Mouse (Mus musculus): ENCODE results near the gene Fndc8.

DNA sequence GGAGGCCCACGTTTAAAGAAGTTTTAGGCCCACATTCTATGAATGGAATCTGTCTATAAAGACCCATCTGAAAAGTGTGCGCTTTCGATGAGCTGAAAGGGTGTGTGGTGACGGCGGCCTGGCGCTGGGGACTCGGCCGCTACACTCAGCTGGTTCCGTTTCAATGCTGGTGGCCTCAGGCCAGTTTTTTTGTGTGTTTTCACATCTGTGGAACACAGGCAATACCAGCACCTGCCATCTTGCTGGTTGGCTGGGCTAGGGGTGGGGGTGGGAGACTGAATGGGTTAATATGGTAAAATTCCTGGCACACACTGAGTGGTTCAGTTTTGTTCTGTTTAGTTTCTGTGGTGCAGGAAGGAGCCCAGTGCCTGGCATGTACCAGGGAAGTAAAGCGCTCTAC, 35.9 kb upstream of the Fndc8 start:
- TF ChIP-seq CTCF (IDR thresholded peaks at IDR 0.05; ENCODE audit: borderline replicate concordance, control insufficient read depth, extremely low read depth, insufficient read depth, low read length, poor library complexity), result no peak
- no peak for TF ChIP-seq POLR2A (IDR thresholded peaks at IDR 0.05; ENCODE audit: control insufficient read depth, extremely low read depth, insufficient read depth, low read length, poor library complexity)

All from thymus, adult 2 months (tissue).